Mouse (Mus musculus) 3T3-L1 (cell line): ENCODE measurements around the gene Gm20388.

Experiments
- DNase-seq: peaks from one replicate; pipeline ENCODE4 v3.0.0-alpha.2; 2015; ENCODE audit warnings: low read depth, low spot score

Gm20388 gene

DNA sequence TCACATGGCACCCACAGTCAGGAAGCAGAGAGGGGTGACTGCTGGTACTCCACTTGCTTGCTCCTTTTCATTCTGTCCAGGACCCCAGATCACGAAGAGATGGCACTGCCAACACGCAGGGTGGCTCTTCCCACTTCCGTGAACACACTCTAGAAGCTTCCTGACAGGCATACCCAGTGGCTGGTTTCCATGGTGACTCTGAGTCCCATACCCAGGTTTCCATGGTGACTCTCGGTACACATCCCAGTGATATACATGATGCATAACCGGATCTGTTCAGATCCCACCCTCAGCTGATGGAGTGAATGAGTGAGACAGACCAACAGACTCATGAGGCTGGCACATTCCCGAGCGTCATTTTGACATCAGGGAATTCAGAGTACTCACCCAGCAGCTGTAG is 1148.5 kb downstream of the Gm20388 start:
- DNase-seq: no peak

DNA sequence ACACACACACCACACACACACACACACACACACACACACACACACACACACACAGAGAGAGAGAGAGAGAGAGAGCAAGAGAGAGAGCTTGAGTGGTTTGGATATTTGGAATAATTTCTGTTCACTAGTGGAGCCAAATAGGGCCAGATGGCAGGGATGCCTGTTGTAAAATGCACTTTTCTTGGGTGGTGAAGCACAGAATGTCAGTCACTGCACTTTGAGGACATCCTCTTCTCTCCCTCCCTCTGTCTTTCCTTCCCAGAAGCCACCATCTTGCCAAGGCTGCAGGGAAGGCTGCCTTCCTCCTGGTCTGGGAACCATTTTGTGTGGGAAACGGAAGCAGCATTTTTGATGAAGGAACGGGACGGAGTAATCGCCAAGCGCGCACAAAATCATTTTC is 1151.9 kb downstream of the Gm20388 start:
- no peak for DNase-seq

DNA sequence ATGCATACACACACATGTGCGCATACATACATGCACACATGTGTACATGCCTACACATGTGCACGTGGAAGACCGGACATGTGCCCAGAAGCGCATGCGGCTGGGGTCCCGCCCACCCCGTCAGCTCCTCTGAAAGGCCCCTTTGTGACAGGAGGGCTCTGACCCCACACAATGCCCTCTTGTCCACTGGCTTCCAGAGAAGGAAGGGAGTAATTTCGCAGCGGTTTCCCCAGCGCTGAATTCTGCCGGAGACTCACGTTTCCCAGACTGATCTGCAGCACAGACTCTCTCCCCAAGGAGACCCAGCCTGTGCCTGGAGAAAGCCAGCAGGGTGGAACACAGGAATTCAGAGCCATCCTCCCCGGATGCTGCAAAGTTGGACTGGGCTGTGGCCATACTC is 1153.0 kb downstream of the Gm20388 start:
- no peak for DNase-seq

DNA sequence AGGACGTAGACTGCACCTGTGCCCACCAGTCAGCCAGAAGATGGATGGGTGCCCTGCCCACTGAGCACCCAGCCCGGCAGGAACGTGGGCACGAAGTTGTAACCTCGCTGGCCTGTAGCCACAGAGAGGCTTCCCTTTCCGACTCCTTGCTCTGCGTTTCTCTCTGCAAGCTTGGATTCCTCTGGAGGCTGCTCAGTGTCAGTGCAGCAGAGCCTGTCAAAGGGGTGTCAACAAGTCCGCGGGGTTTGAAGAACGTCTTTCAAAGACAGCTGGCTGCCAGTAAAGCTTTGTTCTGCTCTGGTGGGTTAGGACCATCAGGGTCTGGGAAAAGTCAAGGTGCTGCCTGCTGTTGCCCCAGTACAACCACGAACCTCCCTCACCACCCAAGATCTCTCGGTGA is 1160.8 kb downstream of the Gm20388 start:
- no peak for DNase-seq

DNA sequence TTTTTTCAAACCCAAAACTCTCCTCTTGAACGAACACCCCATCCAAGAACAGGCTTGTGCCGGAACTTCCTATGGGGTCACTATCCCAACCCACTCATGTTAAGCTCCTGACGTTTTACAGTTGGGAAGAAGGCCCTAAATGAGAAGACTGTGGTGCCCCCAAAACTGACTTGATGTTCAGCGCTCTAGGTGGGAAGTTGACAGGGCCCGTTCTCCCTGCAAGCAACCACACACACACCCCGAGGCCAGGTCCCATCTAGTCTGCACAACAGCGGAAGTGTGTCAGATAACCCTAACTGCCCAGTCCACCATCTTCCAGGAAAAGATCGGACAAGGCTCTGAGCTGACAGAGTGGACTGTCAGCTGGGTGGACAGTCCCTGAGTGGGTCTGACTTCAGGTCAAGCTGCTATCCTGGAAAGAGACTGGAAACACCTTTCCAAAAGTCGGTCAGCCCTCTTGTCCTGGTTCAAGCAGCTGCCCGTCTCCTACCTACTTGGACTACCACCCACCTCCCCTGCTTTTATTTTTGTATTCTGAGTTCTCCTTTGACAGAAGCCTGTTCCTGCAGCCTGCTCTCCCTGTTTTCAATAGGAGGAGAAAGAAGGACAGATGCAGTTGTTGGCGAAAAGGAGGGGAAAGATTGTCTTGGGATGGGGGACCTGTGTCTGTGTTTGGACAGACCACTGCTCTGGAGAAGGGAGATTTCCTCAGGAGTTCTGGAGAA is 1161.9 kb downstream of the Gm20388 start:
- DNase-seq: no peak

DNA sequence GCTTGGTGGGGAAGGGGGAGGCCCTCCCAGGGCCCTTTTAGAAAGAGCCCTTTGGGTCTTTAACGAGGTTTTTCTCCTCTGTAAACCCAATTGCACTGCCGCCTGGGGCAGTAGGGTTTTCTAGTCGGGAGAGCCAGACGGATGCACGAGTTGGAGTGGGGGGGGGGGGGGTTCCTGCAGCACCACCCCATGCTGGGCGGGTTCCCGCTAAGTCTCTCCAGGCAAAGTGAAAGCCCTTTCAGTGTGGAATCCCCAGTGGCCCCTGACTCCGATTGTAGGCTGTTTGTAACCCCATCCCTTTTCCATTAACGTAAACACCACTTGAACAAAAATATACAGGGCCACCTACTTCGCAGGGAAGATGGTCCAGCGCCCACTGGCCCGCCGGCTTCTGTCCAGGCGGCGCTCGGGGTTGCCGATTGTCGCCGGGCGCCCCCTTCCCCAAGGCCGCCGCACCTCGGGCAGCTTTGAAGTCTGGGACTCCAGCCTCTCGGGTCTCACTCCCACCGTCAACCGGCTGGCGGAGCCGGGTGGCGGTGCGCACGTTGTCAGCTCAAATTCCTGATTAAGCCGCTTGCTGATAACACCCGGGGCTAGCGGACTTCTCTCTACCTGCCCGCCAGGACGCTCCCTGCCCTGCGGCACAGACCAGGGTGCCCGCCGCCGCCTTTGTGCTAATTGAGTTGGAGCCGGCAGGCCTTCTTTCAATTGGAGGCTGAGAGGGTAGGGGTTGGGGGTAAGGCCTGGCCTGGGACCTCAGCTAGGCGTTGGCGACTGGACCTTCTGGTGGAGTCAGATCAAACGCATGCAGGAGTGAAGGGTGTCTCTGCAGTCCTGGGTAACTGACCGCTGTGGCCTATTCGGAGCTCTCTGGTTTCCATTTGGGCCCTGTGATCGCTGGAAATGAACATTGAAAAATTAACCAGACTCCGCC is 1162.8 kb downstream of the Gm20388 start:
- DNase-seq: no peak

DNA sequence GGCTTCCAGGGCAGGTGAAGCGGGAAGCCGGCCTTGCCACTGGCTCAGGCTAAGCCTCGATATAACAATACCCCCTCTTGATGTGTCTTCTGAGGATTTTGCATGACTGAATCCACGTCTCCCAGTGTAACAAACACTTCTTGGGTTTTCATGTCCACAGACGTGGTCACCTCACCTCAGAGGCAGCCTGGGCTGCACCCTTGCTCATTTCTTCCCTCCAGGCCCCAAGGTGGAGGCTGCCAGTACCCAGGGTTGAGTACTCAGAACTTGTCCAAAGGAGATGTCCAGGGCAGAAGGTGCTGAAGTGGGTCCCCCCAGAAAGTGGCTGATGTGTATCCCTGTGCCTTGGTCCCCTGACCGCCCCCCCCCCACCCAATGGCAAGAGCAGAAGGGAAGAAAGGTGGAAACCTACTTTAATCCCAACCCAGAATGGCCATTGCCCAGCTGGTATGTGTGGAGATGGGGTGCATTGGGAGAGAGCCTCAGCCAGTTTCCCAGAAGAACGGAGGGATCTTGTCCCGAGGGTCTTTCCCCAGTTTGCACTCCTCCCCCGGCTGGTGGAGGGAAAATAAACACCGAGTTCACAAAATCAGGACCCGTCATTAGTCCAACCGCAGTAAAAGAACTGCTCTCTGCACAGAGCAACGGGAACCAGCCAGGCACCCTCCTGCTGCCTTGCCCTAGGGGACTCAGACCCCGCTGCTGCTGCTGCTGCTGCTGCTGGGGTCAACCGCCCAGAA is 1163.6 kb downstream of the Gm20388 start:
- DNase-seq: no peak

DNA sequence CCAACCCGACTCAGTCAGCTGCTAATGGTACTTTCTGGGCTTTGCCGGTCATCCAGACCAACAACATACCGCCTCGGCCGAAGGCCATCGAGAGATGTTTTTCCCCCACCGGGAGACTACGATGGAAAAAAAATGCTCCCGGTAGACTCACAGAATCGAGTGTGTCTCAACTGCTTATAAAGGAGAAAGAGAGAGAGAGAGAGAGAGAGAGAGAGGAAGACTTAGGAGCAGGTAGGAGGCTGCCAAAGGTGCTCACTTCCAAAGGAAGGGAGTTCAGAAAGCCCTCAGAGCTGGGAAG is 1164.2 kb downstream of the Gm20388 start:
- no peak for DNase-seq

DNA sequence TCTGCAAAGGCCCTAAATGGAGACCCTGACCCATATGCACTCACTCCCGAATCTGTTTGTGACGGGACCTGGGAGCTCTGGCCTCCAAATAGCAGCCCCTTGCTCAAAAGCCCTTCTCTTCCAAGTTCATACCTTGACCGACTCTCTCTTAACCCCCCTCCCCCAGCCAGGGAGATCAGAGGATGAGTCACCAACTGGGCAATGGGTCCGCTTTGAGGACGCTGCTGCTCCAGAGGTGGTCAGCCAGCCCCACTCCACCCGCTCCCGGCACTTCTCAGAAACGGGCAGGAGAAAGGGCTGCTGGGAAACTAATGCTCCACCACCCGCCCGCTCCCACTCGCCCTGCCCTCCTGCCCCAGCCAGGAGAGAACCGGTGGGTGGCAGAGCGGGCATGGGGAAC is 1165.3 kb downstream of the Gm20388 start:
- no peak for DNase-seq

DNA sequence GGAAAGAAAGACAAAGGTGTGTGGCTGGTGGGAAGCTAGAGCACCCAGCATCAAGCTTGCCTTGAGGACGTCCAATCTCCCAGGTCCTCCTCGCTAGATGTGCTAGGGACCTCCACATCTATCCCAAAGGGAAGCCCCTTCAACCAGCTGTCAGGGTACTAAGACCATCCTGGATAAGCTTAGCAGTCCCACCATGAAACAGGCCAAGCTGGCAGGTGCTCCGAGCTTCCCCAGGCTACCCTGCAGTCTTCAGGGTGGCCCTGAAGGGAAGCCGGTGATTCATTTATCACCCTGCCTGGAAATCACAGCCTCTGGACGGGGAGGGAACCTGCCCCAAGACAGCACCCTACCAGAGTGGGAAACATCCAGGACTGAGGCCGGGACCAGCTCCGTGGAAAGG is 1165.9 kb downstream of the Gm20388 start:
- no peak for DNase-seq

DNA sequence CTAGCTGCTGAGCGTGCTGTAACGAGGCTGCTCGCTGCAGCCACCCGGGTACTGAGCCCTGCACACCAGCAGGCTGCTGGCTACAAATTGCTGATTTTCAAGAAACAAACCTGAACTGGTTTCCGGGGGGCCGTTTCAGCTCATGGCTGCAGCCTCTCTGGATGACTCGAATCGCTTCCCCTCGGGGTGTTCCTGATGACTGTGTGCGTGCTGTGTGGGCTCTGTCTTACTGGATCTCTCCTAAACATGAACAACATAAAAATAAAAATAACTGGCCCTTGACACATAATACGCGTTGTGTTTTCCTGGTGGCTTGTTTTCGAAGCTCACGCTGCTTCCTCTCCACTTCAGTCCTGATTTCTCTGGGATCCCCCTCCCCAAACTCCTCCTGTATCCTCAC is 1168.1 kb downstream of the Gm20388 start:
- no peak for DNase-seq

DNA sequence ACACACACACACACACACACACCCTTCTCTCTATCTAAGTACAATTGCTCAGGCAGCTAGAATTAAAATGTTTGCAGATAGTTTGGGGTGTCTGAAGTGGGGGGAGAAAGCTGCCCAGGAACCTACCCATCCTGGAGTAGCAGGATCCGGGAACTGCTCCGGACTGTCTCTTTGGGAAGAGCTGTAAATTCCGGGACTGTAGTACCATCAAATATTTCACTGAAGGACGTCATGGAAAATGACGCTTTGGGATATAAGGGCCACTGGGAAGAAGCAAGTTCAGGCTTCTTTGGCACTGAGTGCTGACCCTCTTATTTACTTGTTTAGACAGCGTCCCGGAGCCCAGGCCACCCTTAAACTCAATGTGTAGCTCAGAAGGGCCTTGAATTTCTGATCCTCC is 1168.6 kb downstream of the Gm20388 start:
- no peak for DNase-seq

DNA sequence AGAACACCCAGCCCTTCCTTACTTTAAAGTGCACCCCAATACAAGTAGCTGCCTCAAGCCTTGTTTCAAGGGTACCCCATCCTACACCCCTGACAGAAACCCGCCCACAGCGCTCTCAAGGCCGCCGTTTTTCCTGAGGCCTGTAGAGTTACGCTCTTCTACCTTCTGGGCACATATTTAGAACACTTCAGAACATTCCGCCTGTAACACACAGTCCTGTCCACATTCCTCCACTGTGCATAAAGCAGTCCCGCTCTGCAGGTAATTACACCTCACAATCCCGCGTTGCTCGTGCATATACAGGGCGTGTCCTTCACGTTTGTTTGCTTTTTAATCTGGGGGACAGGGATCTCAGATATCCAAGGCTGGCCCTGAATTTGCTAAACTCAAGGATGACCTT is 1169.3 kb downstream of the Gm20388 start:
- no peak for DNase-seq

DNA sequence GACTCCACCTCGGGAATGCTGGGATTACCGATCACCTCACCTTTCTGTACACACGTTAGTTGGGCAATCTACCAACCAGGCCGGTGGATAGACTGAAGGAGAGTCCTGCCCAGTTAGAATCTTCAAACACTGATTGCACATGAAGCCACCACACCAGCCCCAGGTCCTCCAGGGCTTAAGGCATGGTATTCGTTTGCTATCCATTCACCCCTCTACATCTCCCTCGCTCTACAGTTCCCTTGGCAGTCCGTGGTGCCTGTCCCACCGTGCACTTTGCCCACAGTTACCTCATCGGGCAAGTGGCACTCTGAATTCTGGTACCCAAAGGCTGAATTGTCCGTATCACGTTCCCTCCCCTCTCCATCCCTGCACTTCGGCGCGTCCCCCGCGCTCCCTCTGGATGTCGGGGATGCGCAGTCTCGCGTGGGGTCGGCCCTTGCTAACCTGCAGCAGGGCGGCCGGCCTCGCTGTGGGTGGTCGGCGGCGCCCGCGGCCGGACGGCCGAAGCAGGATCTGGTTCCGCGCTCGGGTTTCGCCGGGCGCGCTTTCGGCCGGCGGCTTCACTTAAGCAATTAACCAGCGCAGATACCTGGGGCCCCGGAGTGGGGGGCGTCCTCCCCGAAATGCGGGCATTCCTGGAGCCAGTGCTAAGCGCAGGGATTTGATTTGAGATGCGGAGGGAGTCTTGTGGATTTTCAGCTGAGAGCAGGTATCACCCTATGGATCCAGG is 1169.9 kb downstream of the Gm20388 start:
- DNase-seq: no peak

DNA sequence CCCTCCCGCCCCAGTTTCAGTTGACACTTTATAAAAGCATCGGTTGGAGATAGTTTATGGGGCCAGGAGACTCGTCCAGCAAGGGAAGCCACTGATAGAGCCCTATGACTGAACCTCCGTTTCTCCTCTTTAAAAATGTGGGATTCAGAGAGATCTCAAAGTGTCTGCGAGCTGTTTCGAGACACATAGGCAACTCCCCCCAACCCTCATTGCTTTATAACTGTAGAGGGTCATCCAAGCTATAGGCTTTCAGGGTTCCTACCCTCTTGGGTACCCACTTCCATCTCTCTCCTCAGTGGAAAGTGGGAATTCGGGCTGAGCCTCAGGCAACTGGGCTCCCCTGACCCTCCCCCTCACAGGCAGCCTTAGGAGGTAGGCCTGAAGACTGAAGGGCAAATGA is 1170.8 kb downstream of the Gm20388 start:
- DNase-seq: no peak

DNA sequence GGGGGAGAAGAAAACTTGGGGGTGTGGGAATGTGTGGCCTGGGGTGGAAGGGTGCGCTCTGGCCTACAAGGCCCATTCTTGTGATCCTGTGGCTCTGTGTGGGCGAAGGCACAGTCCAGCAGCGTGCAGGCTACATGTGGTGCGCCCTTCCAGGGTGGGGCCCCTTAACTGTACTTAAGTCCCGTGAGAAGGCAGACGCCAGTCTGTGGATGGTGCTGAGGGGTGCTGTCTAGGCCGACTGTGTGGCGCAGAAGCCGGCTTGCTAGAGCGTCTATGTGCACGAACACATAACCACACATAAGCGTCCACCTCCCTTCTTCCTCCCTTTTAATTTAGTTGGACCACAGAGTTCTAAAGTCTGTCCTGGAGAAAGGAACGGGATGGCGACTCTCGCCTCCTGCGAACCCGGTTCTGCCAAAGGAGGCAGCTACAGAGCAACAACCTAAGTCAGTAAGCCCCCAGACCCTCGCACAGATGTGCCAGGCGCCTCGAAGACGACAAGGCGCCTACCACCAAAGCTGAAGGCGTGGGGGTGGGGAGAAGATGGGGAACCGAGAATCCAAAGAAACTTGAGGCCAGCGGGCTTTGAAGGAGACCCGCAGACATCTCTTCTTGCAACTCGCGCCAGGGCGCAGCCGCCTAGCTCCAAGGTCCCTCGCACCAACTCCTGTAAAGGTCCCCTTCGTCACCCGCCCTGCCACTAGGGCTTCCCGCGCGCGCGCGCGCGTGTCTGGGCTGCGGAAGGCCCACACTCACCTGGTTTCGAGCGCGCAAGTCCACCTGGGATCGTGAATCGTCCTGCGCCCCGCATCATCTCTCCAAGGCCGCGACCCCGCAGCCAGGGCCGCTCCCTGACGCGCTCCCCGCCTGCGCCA is 1171.8 kb downstream of the Gm20388 start:
- no peak for DNase-seq

DNA sequence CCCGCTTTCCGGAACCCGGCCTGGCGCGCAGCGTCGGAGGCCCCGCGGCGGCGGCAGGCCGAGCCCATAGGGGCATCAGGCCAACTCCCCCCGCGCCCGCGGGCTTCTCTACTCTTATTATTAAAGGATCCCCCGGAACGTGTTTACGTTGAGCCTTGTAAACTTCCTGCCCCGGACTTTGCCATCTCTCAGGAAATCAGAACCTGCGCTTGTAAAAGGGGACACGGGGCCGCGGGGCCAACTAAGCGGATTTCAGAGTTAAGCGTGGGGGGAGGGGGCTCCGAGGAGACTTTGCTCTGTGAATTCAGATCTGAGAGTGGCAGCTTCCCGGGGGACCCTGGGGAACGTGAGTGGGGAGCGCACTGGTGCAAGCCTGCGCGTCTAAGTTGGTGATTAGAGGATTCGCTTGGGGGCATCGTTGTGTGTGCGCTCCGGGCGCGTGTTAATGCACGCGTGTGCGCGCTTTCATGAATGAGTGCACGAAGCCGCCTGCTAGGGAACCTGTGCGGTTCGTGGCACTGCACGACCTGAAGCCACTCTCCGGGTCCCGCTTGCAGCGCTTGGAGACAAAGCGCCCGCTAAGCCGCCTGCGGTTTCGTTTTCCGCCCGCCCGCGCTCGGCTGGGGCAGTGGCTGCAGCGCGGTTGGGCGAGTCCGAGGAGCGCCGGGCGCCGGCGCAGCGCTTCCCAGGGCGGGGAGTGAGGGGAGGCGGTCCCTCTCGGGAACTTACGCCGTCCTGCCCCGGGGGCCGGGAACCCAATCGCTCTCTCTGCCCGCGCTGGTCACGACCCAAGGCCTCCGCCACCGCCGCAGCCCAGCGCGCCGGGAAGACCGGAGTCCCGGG is 1172.7 kb downstream of the Gm20388 start:
- peak; percentile 29 for DNase-seq

DNA sequence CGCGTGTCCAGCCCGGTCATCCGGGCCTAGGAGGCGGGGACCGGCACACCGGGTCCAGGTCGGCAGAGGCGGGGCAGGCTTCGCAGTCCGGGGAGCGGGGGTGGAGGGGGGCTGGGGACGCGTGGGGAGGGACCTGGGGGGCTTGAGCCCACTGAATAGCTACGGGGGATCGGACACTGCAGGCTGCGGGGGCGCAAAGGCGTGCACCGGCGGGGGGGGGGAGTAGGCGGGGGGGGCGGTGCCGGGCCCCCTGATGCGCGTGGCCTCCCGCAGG is 1173.2 kb downstream of the Gm20388 start:
- DNase-seq: no peak

DNA sequence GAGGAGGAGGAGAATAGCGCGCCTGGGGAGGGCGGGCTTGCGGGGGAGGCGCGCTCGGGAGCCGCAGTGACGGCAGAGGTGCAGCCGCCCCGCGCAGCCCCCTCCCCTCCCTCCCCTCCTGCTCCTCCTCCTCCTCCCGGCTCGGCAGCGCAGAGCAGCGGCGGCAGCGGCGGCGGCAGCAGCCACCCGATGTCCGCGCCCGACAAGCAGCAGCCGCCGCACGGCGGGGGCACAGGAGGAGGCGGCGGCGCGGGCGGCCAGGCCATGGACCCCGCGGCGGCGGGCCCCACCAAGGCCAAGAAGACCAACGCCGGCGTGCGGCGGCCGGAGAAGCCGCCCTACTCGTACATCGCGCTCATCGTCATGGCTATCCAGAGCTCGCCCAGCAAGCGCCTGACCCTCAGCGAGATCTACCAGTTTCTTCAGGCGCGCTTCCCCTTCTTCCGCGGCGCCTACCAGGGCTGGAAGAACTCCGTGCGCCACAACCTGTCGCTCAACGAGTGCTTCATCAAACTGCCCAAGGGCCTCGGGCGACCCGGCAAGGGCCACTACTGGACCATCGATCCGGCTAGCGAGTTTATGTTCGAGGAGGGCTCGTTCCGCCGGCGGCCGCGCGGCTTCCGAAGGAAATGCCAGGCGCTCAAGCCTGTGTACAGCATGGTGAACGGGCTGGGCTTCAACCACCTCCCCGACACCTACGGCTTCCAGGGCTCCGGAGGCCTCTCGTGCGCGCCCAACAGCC is 1173.7 kb downstream of the Gm20388 start, which contains the start of gene Foxf1:
Foxf1 (plus strand) TSS at position 177 of the 742 bp plus-strand sequence.
- DNase-seq: no peak
